Mouse (Mus musculus) stomach, postnatal 0 days (tissue): ENCODE measurements around the gene Gm10324. TPM values are rescaled to one million over a fixed set of nuclear protein-coding genes. Genes with fewer than 3 reads are reported as not detected.
"Not testable (repeated sequence)": the region's sequence is repeated elsewhere in the genome, so short reads cannot be mapped to it uniquely, and the experiment has no call there.

ENCODE experiments used
- ATAC-seq: fragments of 200-750 bp; cut with Nextera tagmentation; 2 replicates; pipeline ENCODE4 v1.8.0; 2017; ENCODE audit not compliant: low FRiP score, low TSS enrichment
- DNase-seq: peaks from one replicate; pipeline ENCODE4 v3.0.0-alpha.2; 2016; ENCODE audit warnings: low spot score
- H3K27ac ChIP-seq: fragments of 300-500 bp; sonication (generic); replicated peaks from 2 replicates; pipeline ENCODE4 v1.5.1; 2014; ENCODE audit warnings: mild to moderate bottlenecking, control low read depth
- H3K27me3 ChIP-seq: fragments of 300-500 bp; sonication (generic); 2 replicates; pipeline ENCODE4 v1.6.1; 2014; ENCODE audit warnings: low read length; ENCODE audit not compliant: control insufficient read depth, insufficient read depth
- H3K36me3 ChIP-seq: fragments of 300-500 bp; sonication (generic); 2 replicates; pipeline ENCODE4 v1.6.1; 2014; ENCODE audit warnings: low read length, mixed read lengths; ENCODE audit not compliant: control insufficient read depth, insufficient read depth
- H3K4me1 ChIP-seq: fragments of 300-500 bp; sonication (generic); replicated peaks from 2 replicates; pipeline ENCODE4 v1.6.1; 2014; ENCODE audit warnings: antibody characterized with exemption; ENCODE audit not compliant: control insufficient read depth, insufficient read depth
- H3K4me2 ChIP-seq: fragments of 300-500 bp; sonication (generic); replicated peaks from 2 replicates; pipeline ENCODE4 v1.6.1; 2014; ENCODE audit warnings: low read depth, mild to moderate bottlenecking, control low read depth, moderate library complexity
- H3K4me3 ChIP-seq: fragments of 300-500 bp; sonication (generic); 2 replicates; pipeline ENCODE4 v1.5.1; 2014; ENCODE audit warnings: low read depth, low read length, control low read depth
- H3K9ac ChIP-seq: fragments of 300-500 bp; sonication (generic); 2 replicates; pipeline ENCODE4 v1.6.1; 2014; ENCODE audit warnings: mild to moderate bottlenecking, low read length, control low read depth, mixed read lengths
- H3K9me3 ChIP-seq: fragments of 300-500 bp; sonication (generic); 2 replicates; pipeline ENCODE4 v1.6.1; 2016; ENCODE audit warnings: low read length; ENCODE audit not compliant: control insufficient read depth
- WGBS: fragments of 180-500 bp; shearing (Covaris S2); extraction: QIAGEN DNeasy Blood & Tissue Kit; methylation state at CpG from one replicate; pipeline ENCODE4 v1.1.7; 2014; 5-methylcytosine and 5-hydroxymethylcytosine counted together
- polyA plus RNA-seq: library from polyadenylated mRNA; unstranded; fragments of >200 nt; fragmentation: Nextera tagmentation; extraction: Ambion mirVana; gene quantifications from 2 replicates; pipeline ENCODE4 v1.2.1, GENCODE M21; 2015

Gm10324 gene
- polyA plus RNA-seq, result not detected in 2 replicates

DNA sequence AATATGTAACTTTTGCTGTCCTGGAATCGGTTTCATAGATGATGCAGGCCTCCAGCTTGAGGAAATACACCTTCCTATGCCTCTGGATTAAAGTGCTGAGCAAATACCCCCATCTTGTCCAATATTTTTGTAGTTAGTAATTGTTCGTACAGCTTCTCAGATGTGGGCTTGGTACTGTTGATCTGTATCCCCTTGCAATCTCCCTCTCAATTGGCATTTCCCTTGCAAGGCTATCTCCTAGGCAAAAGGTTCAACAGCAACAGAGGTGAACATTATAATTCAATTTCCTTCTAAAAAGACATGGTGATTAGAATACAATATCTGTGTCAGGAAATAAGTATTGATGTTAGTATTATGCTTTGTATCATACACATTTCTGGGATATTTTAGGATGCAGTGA lies at the start of gene Gm10324:
Gene Gm10324 (plus strand): TSS at position 301 of the 400 bp plus-strand sequence.
- H3K36me3 ChIP-seq, H3K4me1 ChIP-seq, H3K9ac ChIP-seq, H3K27me3 ChIP-seq, DNase-seq, H3K27ac ChIP-seq, H3K4me3 ChIP-seq, ATAC-seq, H3K4me2 ChIP-seq, H3K9me3 ChIP-seq: not testable (repeated sequence)
- WGBS, result no CpG with 5 or more reads among the region's 2 CpGs

Other genes starting within 250 kb of the Gm10324 start
- not detected in 2 replicates for gene Gm10772, start 108.0 kb downstream of the Gm10324 start, polyA plus RNA-seq